Mouse (Mus musculus) 416B (cell line): ENCODE results near the gene Hbp1.
A peak's percentile ranks its signal among the peaks of the same experiment; 100 is the strongest.

Experiments used
- DNase-seq: peaks from one replicate; pipeline ENCODE4 v3.0.0; 2011; ENCODE audit warnings: low read depth

Gene Hbp1

DNA sequence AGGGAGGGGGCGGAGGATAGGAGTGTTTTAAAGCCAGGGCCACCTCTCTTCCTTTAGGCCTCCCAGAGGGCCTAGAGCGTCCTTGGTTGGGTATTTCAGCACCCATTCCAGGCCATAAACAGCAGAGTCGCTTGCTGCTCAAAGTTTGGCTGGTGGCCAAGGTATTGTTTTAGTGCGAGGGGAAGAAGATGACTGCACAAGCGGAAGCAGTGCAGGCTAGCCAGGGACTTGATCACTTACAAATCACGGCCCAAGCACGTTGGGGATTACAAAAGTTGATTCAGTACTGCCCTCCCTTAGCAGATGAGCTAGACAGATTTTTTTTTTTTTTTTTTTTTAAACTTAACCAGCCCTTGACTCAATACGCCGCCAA is 310 bp upstream of the Hbp1 start:
- DNase-seq, result no peak

DNA sequence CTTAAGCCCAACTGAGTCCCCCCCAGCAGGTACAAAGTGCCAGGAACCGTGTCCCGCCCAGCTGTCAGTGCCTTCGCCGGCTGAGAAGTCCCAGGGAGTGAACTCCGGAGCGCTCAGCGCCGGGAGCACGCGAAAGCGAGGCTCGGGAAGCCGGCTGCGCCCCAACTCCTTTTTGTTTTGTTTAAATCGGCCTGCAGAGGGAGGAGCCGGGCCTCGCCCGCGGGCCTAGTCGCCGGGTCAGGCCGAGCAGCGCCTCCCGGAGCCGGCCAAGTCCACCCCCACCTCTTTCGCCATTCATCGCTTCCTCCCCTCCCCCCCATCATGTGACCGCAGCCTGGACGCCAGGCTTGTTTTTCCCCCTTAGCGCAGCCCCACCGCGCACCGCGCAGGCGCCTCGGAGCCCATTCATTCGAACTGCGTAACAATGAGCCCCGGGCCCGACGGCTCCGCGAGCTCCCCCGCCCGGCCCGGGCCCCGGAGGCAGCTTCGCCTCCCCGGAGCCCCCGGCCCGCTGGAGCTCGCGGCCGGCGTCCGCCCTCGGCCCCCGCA is 1.1 kb downstream of the Hbp1 start:
- peak; percentile 95 for DNase-seq

DNA sequence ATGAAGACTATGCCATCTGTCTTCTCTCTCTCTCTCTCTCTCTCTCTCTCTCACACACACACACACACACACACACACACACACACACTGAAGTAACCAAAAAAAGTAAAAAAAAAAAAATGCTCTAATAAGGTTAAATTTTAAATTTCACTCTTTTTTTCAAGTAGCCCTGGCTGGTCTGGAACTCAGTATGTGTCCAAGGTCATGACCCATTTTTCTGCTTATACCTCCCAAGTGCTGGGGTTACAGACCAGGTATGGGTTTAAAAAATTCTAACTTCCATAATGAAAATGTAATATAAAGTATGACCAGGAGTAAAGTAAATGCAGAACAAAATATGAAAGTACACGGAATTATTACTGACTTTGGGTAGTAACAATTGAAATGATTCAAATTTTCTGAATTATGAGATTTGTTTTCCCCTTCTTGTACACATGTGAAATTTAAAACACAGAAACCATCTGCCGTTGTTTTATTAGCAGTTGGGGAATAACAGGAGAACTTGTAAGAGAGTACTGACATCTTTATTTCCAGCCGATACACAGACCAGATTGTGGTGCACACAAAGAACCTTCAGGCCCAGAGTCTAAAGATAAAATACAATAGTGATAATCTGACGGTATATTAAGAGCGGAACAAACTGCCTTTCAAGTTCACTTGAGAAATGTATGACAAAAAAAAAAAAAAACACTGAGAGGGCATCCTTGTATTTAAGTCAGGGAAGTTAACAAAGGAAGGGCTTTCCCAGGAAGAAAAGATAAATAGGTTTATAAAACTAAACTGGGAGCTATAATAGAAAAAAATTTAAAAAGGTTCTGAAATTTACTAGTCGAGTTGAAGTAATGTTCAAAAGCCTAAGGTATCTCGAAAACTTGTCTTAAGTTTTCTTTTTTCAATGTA is 2.0 kb downstream of the Hbp1 start:
- peak; percentile 17 for DNase-seq

DNA sequence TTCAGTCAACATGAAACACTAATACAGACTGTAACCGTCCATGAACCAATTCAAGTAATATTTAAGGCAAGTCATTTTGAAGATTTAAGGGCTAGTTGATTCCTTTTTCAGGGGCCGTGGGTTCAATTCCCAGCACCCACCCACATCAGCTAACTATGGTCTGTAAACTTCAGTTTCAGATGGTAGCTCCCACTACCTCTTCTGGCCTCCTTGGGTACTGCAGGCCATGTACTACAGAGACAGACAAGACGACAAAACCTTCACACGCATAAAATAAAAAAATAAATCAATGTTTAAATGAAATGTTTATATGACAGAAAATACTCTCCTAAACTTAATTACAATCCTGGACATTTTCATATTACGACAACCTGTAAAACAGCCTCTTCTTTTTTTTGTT is 2.9 kb downstream of the Hbp1 start:
- peak; percentile 51 for DNase-seq

DNA sequence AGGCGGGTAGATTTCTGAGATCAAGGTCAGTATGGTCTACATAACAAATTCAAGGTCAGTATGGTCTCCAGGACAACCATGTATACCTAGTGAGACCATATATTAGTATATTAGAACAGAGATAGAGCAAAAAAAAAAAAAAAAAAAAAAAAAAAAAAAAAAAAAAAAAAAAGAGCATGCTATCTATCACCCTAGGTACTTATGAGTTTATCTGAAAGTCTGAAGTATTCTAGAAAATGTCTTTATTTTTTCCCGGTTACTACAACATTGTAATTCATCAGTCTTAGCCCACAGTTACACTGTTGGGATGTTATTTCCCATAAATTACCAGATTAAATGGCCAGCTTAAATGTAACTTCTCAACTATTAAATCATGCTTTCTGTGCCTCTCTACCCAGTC is 5.9 kb downstream of the Hbp1 start:
- DNase-seq, result no peak

DNA sequence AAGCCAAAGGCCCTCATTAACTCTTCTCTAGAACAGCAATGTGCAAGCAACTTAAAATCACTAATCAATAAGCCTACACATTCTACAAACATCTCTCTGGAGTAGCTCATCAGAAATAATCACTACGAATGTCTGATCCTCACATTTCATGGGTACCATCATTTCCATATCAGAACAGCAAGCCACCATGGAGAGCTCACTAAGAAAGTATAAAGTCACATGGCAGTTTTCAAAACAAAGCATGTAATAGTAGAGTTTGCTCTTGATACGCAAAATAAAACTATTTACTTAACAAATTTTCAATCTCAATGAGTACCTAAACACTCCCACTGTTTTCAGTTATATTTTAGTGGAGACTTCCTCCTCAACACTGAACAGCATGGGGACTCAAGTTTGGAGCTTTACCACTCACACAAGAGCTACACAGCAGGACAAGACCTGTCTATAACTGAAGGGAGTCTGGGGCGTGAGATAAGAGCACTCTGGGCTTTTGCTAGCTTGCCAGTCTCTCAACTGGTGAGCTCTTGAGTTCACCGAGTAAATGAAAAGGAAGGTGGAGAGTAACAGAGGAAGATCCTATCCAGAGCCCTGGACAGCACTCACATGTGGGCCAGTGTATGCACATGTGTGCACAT is 7.2 kb downstream of the Hbp1 start:
- DNase-seq, result no peak

DNA sequence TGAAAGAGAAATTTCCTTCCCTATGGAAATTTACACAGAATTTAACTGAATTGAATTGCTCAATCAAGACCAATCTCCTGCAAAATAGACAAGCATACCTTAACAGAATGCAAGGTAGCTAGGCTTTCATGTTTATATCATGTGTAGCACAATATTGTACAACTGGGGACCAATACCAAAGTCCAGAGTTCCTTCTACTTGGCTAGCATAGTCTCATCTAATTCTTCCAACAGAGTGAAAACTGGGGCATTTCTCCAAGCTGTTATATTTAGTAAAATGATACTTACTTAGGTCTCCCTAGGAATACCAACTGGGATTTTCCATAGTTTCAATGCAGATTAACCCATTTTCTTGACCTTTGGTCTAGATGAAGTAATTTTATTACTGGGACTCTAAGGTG is 11.3 kb downstream of the Hbp1 start:
- no peak for DNase-seq

DNA sequence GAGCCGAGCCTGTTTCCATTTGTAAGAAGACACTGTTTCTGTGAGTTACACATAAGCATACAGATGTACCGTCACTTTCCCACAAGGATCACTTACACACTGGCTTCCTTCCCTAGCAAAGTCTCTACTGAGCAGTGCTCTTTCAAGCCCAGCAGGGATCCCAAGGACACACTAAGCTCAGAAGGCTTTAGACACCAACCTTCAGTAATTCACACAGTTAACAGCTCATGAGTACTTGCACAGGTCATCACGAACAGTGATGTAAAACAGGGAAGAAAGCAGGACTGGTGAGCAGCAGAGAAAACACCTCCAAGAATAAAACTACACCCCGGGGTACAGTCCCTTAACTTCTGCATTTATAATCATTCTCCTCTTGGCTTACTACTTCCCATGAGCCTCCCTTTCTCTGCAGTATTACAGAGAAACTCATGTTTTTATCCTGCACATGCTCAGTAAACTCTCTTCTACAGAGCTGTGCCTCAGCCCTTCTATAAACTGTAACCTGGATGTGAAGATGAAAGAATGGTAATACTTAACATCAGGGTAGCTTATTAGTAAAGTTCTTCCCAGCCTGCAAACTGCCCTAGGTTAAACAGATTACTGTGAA is 11.8 kb downstream of the Hbp1 start:
- DNase-seq, result no peak

DNA sequence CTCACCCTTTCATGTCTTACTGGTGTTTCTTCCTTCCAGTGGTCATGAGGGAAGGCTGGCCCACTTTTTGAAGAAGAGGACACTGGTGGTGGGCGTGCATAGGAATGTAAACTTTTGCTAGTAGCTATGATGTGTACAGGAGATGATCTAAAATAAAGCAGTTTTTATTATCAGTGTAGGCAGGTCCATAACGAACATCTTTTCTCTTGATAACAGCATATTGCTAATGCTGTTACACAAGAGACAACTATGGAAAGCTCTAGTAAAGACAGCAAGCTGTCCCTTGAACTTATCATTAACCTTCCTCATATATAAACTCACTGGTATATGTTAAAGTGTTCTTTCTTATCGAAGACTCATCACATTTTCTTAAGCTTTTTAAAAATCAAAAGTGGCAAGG is 12.7 kb downstream of the Hbp1 start:
- DNase-seq, result no peak

DNA sequence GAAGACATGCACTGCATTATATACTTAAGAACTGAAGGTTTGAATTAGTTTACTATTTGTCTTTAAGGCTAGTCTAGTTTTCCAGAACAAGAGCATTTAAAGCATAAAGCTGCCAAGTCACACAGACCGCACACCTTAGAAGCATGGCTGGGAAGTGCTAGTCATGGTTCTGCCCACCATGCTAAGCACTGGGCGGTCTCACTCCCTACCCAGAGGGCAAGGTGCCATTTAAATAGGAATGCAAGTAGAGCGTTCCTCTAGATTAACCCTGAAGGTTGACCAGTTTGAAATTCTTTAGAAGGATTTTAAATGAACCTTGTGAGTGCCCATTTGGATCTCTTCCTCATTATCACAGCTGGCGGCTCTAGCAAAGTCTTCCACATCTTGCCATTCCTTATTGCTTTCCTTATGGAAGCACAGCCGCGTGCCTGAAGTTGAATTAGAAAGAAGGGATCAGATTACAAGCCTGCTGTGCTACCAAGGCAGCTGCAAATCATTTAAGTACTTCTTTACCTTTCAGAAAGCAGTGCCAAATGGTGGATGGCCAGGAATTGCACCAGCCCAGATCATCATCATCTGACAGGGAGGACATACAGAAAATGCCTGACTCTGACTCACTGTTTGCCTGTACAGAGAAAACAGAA is 13.6 kb downstream of the Hbp1 start:
- DNase-seq, result no peak

DNA sequence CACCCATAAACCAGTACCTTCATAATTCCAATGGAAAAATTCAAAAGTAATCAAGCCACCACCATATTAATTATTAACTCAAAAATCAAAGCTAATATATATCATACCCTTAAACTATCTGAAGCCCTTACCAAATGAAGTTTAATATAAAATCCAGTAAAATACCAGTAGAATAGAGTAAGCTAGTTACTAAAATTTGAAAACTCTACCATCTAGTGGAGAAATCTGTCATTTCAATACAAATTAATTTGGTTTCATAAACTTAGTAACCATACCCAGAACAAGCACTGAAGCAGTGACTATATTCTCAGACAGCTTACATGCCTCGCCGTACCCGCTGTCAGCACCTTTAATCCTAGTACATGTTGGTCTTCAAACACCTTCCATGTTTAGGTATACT is 18.5 kb downstream of the Hbp1 start:
- DNase-seq, result peak; percentile 35

DNA sequence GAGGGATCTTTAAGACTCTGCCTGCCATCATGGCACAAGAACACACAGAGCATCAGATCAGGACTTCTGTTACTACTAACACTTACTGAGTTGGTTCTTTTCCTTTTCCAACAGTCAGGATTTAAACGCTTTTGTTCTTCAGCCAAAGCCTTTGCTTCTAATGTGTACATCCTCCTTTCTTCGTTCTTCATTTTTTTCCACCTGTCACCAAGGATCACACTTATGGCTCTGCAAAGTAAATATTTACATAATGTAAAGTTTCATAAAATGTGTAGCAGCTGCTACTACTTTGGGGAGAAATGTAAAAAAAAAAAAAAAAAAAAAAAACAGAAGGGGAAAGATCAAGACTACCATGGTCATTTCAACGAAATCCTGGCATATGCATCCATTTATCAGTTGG is 21.8 kb downstream of the Hbp1 start:
- no peak for DNase-seq

DNA sequence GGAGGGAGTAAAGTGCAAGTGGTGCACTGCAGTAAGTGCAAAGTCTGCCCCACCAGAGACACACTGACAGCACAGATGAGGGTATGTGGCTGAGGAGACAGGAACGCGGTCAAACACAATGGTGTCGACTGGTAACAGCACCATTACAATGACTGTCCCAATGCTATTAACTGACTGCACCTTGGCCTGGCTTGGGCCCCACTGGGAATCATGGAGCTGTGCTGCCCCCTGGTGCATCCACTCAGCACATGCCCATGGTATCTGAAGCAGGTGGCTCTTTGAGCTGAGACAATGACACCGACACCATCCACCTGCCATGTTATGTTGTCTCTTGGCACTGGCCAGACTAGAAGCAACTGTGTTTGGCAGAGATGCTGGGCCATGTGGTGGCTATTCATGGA is 23.7 kb downstream of the Hbp1 start:
- DNase-seq, result peak; percentile 63

DNA sequence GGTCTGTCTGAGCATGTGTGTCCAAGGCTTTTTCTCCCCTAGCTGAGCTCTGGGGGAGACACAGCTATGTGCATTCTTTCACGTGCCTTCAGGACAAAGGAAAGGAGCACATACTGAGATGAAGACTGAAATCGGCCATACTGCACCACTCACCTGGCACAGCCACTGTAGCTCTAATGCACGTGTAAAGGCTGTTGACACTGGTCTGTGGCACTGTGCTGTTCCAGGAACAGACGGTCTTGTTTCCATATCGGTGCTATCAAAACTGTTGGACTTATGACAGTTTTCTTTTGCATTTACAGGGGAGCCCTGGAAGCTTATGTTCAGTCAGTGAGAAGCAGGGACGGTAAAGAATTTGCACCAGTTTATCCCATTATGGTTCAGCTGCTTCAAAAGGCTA is 25.0 kb downstream of the Hbp1 start:
- no peak for DNase-seq

DNA sequence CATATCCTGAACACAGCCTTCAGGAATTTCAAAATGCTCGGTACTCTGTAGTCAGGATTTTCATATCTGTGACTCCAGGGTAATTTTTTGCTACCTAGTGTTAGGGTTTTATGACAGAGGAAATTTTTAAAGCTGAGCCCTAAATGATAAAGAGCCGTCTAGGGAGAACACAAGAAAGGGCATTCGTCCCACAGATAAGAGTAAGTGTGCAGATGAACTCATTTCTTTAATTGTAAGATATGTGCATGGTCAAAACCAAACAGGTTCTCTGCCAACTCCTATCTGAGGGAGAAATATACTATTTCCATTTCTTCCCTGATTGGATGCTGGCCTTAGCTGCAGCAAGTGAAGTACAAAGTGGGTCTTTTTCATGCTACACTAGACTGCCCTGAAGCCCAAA is 26.2 kb downstream of the Hbp1 start:
- DNase-seq, result no peak

DNA sequence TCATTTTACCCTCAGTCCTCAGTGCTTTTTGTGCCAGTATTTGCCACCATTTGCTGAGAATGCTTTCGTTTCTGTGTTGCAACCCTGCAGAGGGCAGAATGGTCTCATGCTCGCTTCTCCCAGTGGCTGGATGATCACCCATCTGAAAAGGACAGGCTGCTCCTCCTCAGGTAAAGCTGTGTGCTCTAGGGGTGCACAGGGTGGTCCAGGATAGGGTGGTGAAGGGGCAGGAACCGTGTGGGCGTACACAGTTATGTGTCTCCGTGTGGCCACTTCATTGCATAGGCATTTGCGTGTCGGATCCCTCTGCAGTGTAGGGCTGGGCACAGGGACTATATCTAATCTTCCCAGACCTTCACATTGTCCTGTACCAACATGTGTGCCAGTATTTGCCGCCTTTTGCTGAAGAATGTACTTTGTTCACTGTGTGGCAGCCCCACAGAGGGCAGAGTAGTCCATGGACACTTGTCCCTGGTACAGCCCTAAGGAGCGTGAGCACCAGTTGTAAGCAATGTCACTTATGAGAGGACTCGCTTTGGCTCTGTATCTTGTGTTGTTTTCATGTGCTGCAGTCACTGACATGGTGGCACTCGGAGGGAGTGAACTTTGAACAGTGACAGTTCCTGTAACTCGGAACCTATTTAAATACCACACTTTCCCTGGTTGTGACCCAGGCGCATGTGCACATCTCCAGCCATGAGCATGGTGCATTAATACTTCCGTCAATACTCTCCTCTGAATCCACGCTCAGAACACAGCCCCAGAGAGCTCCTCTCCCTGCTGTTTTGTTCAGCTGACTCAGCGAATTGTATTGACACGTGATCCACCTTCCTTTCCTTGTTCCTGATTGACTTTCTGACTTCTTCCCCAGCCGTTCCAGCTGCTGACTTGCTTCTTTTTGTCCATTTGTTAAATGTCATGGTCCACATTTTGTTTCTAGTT is 29.6 kb downstream of the Hbp1 start:
- no peak for DNase-seq

DNA sequence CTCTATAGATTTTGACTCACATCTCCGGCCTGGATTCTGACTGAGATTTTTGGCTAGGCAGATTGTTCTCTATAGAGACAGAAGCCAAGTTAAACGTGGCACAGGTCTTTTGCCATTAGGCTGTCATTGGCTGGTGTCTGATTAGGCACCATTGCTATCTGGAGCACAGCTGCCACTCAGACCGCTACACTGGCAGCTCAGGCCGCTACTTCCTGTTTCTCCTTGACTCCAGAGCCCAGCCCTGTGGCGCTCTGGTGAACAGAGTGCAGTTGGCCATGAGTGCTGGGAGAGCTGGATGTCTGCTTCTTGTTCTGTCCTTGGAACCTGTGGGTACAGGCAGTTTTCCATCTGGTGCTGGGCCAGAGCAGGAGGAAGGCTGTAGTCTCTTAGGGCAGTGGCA is 33.1 kb downstream of the Hbp1 start:
- peak; percentile 49 for DNase-seq

DNA sequence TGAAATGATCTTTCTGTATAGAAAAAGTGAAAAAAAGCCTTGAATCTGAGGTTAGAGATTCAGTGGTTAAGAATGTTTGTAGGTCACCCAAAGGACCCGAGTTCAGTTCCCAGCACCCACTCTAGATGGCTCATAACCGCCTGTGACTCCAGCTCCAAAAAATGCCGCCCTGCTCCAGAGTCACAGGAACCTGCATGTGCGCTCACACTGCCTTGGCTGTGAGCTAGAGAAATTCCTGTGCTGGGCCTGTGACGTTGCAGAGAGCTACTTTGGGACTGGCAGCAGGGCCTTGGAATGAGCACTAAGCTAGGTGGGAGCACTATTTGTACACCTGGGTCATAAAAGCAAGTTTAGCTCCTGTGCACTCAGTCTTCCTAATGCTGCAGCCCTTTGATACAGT is 33.6 kb downstream of the Hbp1 start:
- DNase-seq, result no peak

DNA sequence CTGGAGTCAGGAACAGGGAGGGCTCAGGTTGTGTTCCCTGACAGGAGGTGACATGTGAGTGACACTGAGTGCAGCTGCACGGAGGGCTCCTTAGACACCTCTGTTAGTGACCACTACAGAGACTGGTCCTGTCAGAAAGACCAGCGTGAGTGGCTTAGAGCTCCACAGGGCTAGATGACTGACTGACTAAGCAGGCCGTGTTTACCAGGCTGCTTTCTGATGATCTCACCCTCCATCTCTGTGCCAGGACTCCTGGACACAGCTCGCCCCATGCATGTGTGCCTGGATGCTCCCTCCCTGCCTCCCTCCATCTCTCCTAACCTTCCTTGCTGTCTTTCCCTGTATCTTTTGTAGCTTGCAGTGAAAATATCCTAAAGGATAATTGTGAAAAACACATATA is 36.7 kb downstream of the Hbp1 start:
- no peak for DNase-seq

DNA sequence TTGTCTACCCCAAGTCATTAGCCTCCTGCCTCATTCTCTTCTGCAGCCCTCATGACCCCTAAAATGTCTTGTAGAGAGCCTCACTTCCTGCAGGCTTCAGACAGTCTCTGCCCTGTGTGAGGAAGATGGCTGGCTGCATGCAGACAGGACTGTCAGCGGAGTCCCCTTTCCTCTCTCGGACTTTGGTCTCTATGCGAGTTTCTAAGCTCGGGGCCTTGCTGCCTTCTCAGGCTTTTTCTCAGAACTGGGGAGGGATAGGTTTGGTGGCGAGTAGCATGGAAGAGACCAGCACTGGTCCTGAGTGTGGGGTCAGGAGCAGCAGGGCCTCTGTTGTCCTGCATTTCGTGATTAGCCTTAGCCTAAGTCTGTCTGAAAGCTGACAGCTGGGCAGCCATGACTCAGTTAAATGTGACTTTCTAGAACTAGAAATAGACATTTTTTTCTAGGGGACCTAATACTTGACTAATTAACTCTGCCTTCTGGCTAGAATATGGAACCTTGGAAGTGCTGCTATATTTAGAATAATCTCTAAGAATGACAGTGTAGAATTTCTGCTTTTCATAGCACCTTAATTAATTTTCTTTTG is 37.3 kb downstream of the Hbp1 start:
- DNase-seq, result no peak

DNA sequence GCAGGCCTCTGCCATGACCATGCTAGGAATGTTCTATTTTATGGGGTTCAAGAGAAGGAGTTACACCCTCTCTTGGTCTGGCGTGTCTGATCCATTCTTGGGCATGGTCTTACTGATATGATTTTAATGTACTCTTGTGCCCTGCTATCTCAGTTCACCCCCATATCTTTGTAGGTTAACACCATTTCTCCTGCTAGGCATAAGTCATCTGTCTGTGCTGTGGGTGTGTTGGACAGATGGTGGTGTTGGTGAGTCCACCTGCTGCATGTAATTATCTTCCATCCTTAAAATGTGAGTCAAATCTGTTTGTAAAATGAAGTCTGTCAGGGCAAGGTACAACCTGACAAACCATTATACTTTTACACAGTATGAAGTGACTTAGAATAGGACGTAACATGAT is 42.9 kb downstream of the Hbp1 start:
- DNase-seq, result no peak
